Mouse (Mus musculus) B cell, adult 2 months (primary cell): ENCODE data around the gene Ccdc58.
"Not testable (repeated sequence)": the region's sequence is repeated elsewhere in the genome, so short reads cannot be mapped to it uniquely, and the experiment has no call there.

Source experiments
- DNase-seq, 2 experiments: peaks; one replicate each; pipeline ENCODE4 v3.0.0; 2022

Ccdc58 gene

GRCm38 (mm10) chr16:36079916-36080315, 8.4 kb downstream of the Ccdc58 start:
- no peak for DNase-seq

GRCm38 (mm10) chr16:36087846-36088245, 16.4 kb downstream of the Ccdc58 start:
- no peak for DNase-seq

- no peak for DNase-seq
Observed at GRCm38 (mm10) chr16:36089065-36089464, 17.6 kb downstream of the Ccdc58 start.

GRCm38 (mm10) chr16:36089850-36090616, 18.5 kb downstream of the Ccdc58 start:
- no peak for DNase-seq

- no peak for DNase-seq
Observed at GRCm38 (mm10) chr16:36090785-36091509, 19.5 kb downstream of the Ccdc58 start.

GRCm38 (mm10) chr16:36094079-36094478, 22.6 kb downstream of the Ccdc58 start:
- DNase-seq: no peak

- not testable (repeated sequence) for DNase-seq
Observed at GRCm38 (mm10) chr16:36097813-36098499, 26.5 kb downstream of the Ccdc58 start.

GRCm38 (mm10) chr16:36101526-36101925, 30.0 kb downstream of the Ccdc58 start:
- DNase-seq: no peak

GRCm38 (mm10) chr16:36102211-36102610, 30.7 kb downstream of the Ccdc58 start:
- no peak for DNase-seq

- not testable (repeated sequence) for DNase-seq
Observed at GRCm38 (mm10) chr16:36111486-36111885, 40.0 kb downstream of the Ccdc58 start.

- not testable (repeated sequence) for DNase-seq
Observed at GRCm38 (mm10) chr16:36115751-36116150, 44.3 kb downstream of the Ccdc58 start.

- DNase-seq: no peak
Observed at GRCm38 (mm10) chr16:36128092-36128491, 56.6 kb downstream of the Ccdc58 start.

- DNase-seq: no peak
Observed at GRCm38 (mm10) chr16:36131141-36131540, 59.7 kb downstream of the Ccdc58 start, which contains the start of gene Csta1. Gene Csta1, minus strand, starts transcription at chr16:36131241.

GRCm38 (mm10) chr16:36138201-36138600, 66.7 kb downstream of the Ccdc58 start:
- no peak for DNase-seq
